Mouse (Mus musculus) E14TG2a.4 (cell line): ENCODE data around the gene Sod2.

Experiments
- CTCF ChIP-seq: conservative IDR thresholded peaks from 2 replicates; pipeline ENCODE4 v1.5.1; 2014; ENCODE audit warnings: low read length
- NANOG ChIP-seq: IDR thresholded peaks from 2 replicates; pipeline ENCODE4 v1.6.1; 2014; ENCODE audit warnings: borderline replicate concordance, low read length, mixed read lengths

DNA sequence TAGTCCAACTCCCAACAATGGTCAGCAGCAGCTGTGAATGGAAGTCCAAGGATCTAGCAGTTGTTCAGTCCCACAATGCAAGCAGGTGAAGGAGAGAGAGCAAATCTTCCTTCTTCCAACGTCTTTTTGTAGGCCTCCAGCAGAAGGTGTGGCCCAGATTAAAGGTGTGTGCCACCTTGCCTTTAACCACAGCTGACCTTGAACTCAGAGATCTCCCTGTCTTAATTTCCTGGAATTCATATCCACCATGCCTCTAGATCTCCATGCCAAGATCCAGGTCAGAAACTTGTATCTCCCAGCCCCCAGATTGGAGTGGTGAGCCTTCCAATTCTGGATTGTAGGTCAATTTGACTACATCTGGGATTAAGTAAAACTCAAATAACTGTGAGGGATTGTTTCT is 12.6 kb upstream of the Sod2 start, which contains the start of gene Wtap:
- TF ChIP-seq CTCF, result no peak
- no peak for TF ChIP-seq NANOG
